Mouse (Mus musculus) midbrain, embryonic 14.5 days (tissue): Measurements from ENCODE around the gene Git2. TPM values are rescaled to one million over a fixed set of nuclear protein-coding genes. Genes with fewer than 3 reads are reported as not detected.

ENCODE experiments used
- ATAC-seq: fragments of 200-750 bp; cut with Nextera tagmentation; 2 replicates; pipeline ENCODE4 v1.8.0; 2017; ENCODE audit warnings: moderate number of reproducible peaks, moderate library complexity; ENCODE audit not compliant: low FRiP score, low TSS enrichment
- DNase-seq: peaks from one replicate; pipeline ENCODE4 v3.0.0-alpha.2; 2015
- H3K27ac ChIP-seq: fragments of 300-500 bp; sonication (generic); replicated peaks from 2 replicates; pipeline ENCODE4 v1.5.1; 2014; ENCODE audit warnings: mild to moderate bottlenecking, low read depth, low read length, moderate library complexity
- H3K27me3 ChIP-seq: fragments of 300-500 bp; sonication (generic); 2 replicates; pipeline ENCODE4 v1.6.1; 2014; ENCODE audit warnings: low read length, control low read depth, mixed read lengths; ENCODE audit not compliant: control insufficient read depth, insufficient read depth
- H3K36me3 ChIP-seq: fragments of 300-500 bp; sonication (generic); 2 replicates; pipeline ENCODE4 v1.6.1; 2014; ENCODE audit warnings: low read length, control low read depth; ENCODE audit not compliant: control insufficient read depth, insufficient read depth
- H3K4me1 ChIP-seq: fragments of 300-500 bp; sonication (generic); 2 replicates; pipeline ENCODE4 v1.6.1; 2014; ENCODE audit warnings: mild to moderate bottlenecking, antibody characterized with exemption, low read length, control low read depth; ENCODE audit not compliant: control insufficient read depth, insufficient read depth
- H3K4me2 ChIP-seq: fragments of 300-500 bp; sonication (generic); 2 replicates; pipeline ENCODE4 v1.6.1; 2014; ENCODE audit warnings: mild to moderate bottlenecking, low read length, moderate library complexity
- H3K4me3 ChIP-seq: fragments of 300-500 bp; sonication (generic); replicated peaks from 2 replicates; pipeline ENCODE4 v1.5.1; 2014; ENCODE audit warnings: low read depth, low read length
- H3K9ac ChIP-seq: fragments of 300-500 bp; sonication (generic); replicated peaks from 2 replicates; pipeline ENCODE4 v1.6.1; 2014; ENCODE audit warnings: mild to moderate bottlenecking, low read length, moderate library complexity
- H3K9me3 ChIP-seq: fragments of 300-500 bp; sonication (generic); 2 replicates; pipeline ENCODE4 v1.6.1; 2016; ENCODE audit warnings: low read length, control low read depth, mixed read lengths; ENCODE audit not compliant: control insufficient read depth
- WGBS: fragments of 180-500 bp; shearing (Covaris S2); extraction: QIAGEN DNeasy Blood & Tissue Kit; methylation state at CpG from one replicate; pipeline ENCODE4 v1.1.7; 2014; 5-methylcytosine and 5-hydroxymethylcytosine counted together
- microRNA-seq: library from miRNA; unstranded; fragments of <30 nt; microRNA quantifications from one replicate; pipeline ENCODE4, GENCODE M21; 2016
- polyA plus RNA-seq: library from polyadenylated mRNA; unstranded; fragments of >200 nt; fragmentation: Nextera tagmentation; extraction: Ambion mirVana; gene quantifications from 2 replicates; pipeline ENCODE4 v1.2.1, GENCODE M21; 2014

Git2 gene
- polyA plus RNA-seq, 1 experiment from 2014 or later = 39.5 TPM

DNA sequence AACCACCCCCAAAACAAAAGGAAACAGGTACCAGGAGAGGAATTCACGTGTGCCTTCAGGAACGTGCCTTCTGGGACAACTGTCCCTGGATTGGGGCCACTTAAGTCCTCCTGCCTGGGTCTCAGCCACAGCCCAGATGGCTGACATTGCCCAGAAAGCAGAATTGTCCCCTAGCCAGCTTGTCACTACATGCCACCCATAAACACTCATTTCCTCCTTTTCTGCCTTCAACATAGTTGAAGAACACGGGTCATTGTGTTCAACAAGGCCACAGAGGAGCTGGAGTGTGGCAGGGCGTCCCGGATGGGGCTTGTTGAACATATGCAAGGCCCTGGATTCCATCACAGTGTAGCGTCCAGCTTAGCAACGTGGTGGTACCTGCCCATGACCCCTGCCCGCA lies 93.6 kb downstream of the Git2 start:
- H3K9ac ChIP-seq = no peak overlapping the region
- H3K36me3 ChIP-seq = peaks cover 7% of the 10 kb centered on the region
- H3K4me3 ChIP-seq = no peak overlapping the region
- DNase-seq (no peak), ATAC-seq (no peak)
- no peaks in the 10 kb centered on the region for H3K27me3 ChIP-seq
- H3K27ac ChIP-seq = no peak overlapping the region
- no peaks in the 10 kb centered on the region for H3K9me3 ChIP-seq
- WGBS = 82% methylated on average over 8 of the region's 8 CpGs
- no peak overlapping the region for H3K4me2 ChIP-seq
- no peaks in the 10 kb centered on the region for H3K4me1 ChIP-seq

DNA sequence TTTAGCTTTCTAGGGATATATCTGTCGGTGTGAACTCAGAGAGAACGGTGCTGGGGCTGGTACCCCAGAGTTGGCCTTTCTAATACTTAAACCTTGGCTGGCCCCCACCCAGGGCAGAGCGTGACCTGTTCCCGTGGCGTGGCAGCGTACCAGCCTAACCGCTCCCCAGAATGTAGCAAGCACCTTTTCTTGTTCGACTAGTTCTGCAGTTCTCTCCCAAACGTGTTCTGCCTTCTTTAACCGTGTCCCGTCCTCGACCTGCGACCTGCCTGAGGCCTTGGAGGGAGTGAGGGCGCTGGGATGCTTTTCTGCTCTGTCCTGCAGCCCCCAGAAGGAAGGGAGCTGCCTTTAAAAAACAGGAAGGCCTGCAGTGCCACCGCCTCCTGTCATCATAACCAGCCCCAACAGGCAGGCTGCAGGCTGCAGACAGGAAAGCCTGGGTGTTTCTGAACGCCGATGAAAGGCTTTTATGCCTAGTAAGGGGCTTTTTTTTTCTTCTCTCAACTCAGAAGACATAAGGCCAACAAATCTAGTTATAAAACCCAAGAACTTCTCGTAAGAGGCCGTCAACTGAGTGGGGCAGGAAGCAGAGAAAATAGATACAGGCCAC lies 94.5 kb downstream of the Git2 start:
- no peaks in the 10 kb centered on the region for H3K9me3 ChIP-seq
- H3K4me3 ChIP-seq = no peak overlapping the region
- no peak overlapping the region for H3K27ac ChIP-seq
- no peak for DNase-seq
- no peak for ATAC-seq
- no peak overlapping the region for H3K4me2 ChIP-seq
- H3K36me3 ChIP-seq = peaks cover 16% of the 10 kb centered on the region
- no peaks in the 10 kb centered on the region for H3K4me1 ChIP-seq
- 84% methylated on average over 19 of the region's 19 CpGs for WGBS
- no peaks in the 10 kb centered on the region for H3K27me3 ChIP-seq
- H3K9ac ChIP-seq = no peak overlapping the region

DNA sequence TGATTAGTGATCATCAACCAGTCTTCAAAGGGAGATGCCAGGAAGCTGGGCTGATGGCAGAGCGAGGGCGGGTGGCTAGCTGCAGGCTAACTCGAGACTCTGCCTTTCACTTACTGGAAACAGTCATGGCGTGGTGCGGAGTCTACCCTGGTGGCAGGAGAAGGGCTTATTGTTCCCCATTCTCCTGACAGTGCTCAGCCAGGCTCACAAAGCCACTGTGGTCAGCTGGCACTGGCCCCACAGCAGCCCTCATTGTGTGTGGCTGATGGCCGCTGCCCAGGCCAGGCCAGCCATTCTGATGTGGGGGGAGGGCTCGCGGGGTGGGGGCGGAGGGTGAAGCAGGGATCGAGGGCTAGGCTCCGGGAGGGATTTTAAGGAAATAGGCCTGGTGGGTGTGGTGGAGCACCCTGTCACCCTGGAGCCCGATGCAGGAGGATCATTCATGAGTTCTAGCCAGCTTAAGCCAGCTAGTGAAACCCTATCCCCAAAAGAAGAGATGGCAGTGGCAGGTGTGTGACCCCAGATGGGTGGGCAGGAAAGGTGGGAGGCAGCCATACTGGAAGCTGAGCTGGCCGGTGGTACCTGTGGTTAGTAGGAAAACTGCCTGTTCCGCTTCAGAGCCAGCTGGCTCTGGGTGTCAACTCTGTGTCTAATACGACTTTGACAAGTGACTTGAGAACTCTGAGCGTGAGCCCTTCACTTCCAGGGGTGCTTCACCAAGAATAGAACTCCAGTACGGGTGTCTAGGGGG lies 95.3 kb downstream of the Git2 start:
- DNase-seq (no peak), ATAC-seq (no peak)
- Histone ChIP-seq H3K36me3 (peaks cover 20% of the 10 kb centered on the region), H3K9ac (no peak overlapping the region; the same call in 1 of the 2 replicates), H3K9me3 (no peaks in the 10 kb centered on the region), H3K4me2 (no peak overlapping the region), H3K27me3 (no peaks in the 10 kb centered on the region), H3K4me3 (no peak overlapping the region), H3K4me1 (no peaks in the 10 kb centered on the region), H3K27ac (no peak overlapping the region)
- WGBS = 66% methylated on average over 17 of the region's 17 CpGs

Small RNA genes lying within 50 kb of the gene (microRNA-seq; reads per million reads assigned to microRNA genes)
- gene Mir7028 = not detected

Other genes starting within 250 kb of the Git2 start
- gene Fam222a, start 207.5 kb downstream of the Git2 start, polyA plus RNA-seq = 5.7 and 7.0 TPM in 2 replicates
- 0.46 and 0.86 TPM in 2 replicates for gene Trpv4, start 117.1 kb downstream of the Git2 start, polyA plus RNA-seq
- 27.6 and 30.4 TPM in 2 replicates for gene Gltp, start 84.5 kb downstream of the Git2 start, polyA plus RNA-seq
- 14.0 and 14.4 TPM in 2 replicates for gene Tchp, start 67.8 kb downstream of the Git2 start, polyA plus RNA-seq
- 40.9 and 48.5 TPM in 2 replicates for gene Ankrd13a, start 840 bp downstream of the Git2 start, polyA plus RNA-seq
- 276 and 315 TPM in 2 replicates for gene 1500011B03Rik, start 48.0 kb upstream of the Git2 start, polyA plus RNA-seq
- gene 4930519G04Rik, start 78.1 kb upstream of the Git2 start, polyA plus RNA-seq = not detected in 2 replicates
- gene Gm9936, start 83.2 kb upstream of the Git2 start, polyA plus RNA-seq = 3.4 and 3.5 TPM in 2 replicates
- gene Oasl2, start 121.4 kb upstream of the Git2 start, polyA plus RNA-seq = 2.5 and 7.9 TPM in 2 replicates
- gene Oasl1, start 147.7 kb upstream of the Git2 start, polyA plus RNA-seq = 2.0 TPM in 1 of 2 replicates, not detected in the other
- 92.1 and 113 TPM in 2 replicates for gene 2210016L21Rik, start 166.6 kb upstream of the Git2 start, polyA plus RNA-seq
- gene Hnf1a, start 195.6 kb upstream of the Git2 start, polyA plus RNA-seq = not detected in 2 replicates
- gene Sppl3, start 235.6 kb upstream of the Git2 start, polyA plus RNA-seq = 33.1 and 35.5 TPM in 2 replicates